Mouse (Mus musculus): ENCODE results near the gene Olfr1141. TPM values are rescaled to one million over a fixed set of nuclear protein-coding genes. Genes with fewer than 3 reads are reported as not detected.

Gene Olfr1141
- not detected in 2 replicates for polyA plus RNA-seq (2016; fragmentation: Nextera tagmentation; extraction: Ambion mirVana)

GRCm38 (mm10) chr2:87753891-87754290 lies at the start of gene Olfr1141:
TSS of gene Olfr1141 (minus strand) at chr2:87753991.
- Histone ChIP-seq H3K27me3 (ENCODE audit: low read depth, poor library complexity, severe bottlenecking) (no peaks in the 10 kb centered on the region), H3K27ac (no peak within 1 kb of the TSS)
- DNase-seq (ENCODE audit: low spot score) = no peak

GRCm38 (mm10) chr2:87800292-87800691 lies 46.5 kb upstream of the Olfr1141 start, which contains the start of gene Olfr1143:
TSS of gene Olfr1143 (plus strand) at chr2:87800592.
- no peak for DNase-seq (ENCODE audit: low spot score)
- Histone ChIP-seq H3K9me3 (replicated peaks) (no peaks in the 10 kb centered on the region), H3K27me3 (ENCODE audit: low read depth, poor library complexity, severe bottlenecking) (no peaks in the 10 kb centered on the region)

More at GRCm38 (mm10) chr2:87753891-87754290, at the start of gene Olfr1141:
- Histone ChIP-seq H3K9me3 (replicated peaks) (no peaks in the 10 kb centered on the region), H3K36me3 (no peaks in the 10 kb centered on the region), H3K4me1 (no peaks in the 10 kb centered on the region), H3K4me3 (no peak within 1 kb of the TSS)
- WGBS = 89% methylated on average over 1 of the region's 1 CpGs

GRCm38 (mm10) chr2:87779183-87779582 lies 25.4 kb upstream of the Olfr1141 start, which contains the start of gene Olfr152:
TSS of gene Olfr152 (plus strand) at chr2:87779483.
- no peak within 1 kb of the TSS for H3K4me3 ChIP-seq
- 93% methylated on average over 4 of the region's 4 CpGs for WGBS
- no peaks in the 10 kb centered on the region for H3K4me1 ChIP-seq
- no peak for DNase-seq (ENCODE audit: low spot score)
- no peaks in the 10 kb centered on the region for H3K9me3 ChIP-seq (replicated peaks)
- H3K27me3 ChIP-seq (ENCODE audit: low read depth, poor library complexity, severe bottlenecking) = no peaks in the 10 kb centered on the region
- no peaks in the 10 kb centered on the region for H3K36me3 ChIP-seq
- H3K27ac ChIP-seq = no peak within 1 kb of the TSS

More at GRCm38 (mm10) chr2:87800292-87800691, 46.5 kb upstream of the Olfr1141 start, which contains the start of gene Olfr1143:
- H3K36me3 ChIP-seq = no peaks in the 10 kb centered on the region
- no peaks in the 10 kb centered on the region for H3K4me1 ChIP-seq
- no peak within 1 kb of the TSS for H3K27ac ChIP-seq
- no peak within 1 kb of the TSS for H3K4me3 ChIP-seq

- Histone ChIP-seq H3K27ac (no peak overlapping the region), H3K27me3 (ENCODE audit: low read depth, poor library complexity, severe bottlenecking) (no peaks in the 10 kb centered on the region), H3K36me3 (no peaks in the 10 kb centered on the region), H3K4me3 (no peak overlapping the region), H3K4me1 (no peaks in the 10 kb centered on the region), H3K9me3 (replicated peaks) (no peaks in the 10 kb centered on the region)
- no peak for DNase-seq (ENCODE audit: low spot score)
- 62% methylated on average over 1 of the region's 1 CpGs for WGBS
Observed at GRCm38 (mm10) chr2:87776143-87776542, 22.4 kb upstream of the Olfr1141 start.

- no peaks in the 10 kb centered on the region for H3K27me3 ChIP-seq (ENCODE audit: low read depth, poor library complexity, severe bottlenecking)
- DNase-seq (ENCODE audit: low spot score) = no peak
- WGBS = 83% methylated on average over 3 of the region's 3 CpGs
- no peaks in the 10 kb centered on the region for H3K36me3 ChIP-seq
- no peak within 1 kb of the TSS for H3K4me3 ChIP-seq
- H3K9me3 ChIP-seq (replicated peaks) = no peaks in the 10 kb centered on the region
- no peaks in the 10 kb centered on the region for H3K4me1 ChIP-seq
- H3K27ac ChIP-seq = no peak within 1 kb of the TSS
Observed at GRCm38 (mm10) chr2:87743452-87743851, 10.3 kb downstream of the Olfr1141 start, which contains the start of gene Olfr1140. TSS of gene Olfr1140 (plus strand) at chr2:87743752.

- Histone ChIP-seq H3K9me3 (replicated peaks) (no peaks in the 10 kb centered on the region), H3K4me3 (no peak within 1 kb of the TSS), H3K4me1 (no peaks in the 10 kb centered on the region), H3K27ac (no peak within 1 kb of the TSS), H3K36me3 (no peaks in the 10 kb centered on the region), H3K27me3 (ENCODE audit: low read depth, poor library complexity, severe bottlenecking) (no peaks in the 10 kb centered on the region)
- no peak for DNase-seq (ENCODE audit: low spot score)
- WGBS = 81% methylated on average over 1 of the region's 1 CpGs
Observed at GRCm38 (mm10) chr2:87739878-87740277, 13.9 kb downstream of the Olfr1141 start, which contains the start of gene Olfr1138. TSS of gene Olfr1138 (minus strand) at chr2:87739978.

GRCm38 (mm10) chr2:87713079-87713478 lies 40.7 kb downstream of the Olfr1141 start, which contains the start of gene Olfr1137:
TSS of gene Olfr1137 (minus strand) at chr2:87713179.
- H3K9me3 ChIP-seq (replicated peaks) = no peaks in the 10 kb centered on the region
- no peak for DNase-seq (ENCODE audit: low spot score)
- H3K4me1 ChIP-seq = no peaks in the 10 kb centered on the region
- H3K27me3 ChIP-seq (ENCODE audit: low read depth, poor library complexity, severe bottlenecking) = no peaks in the 10 kb centered on the region
- no peak within 1 kb of the TSS for H3K4me3 ChIP-seq
- no peaks in the 10 kb centered on the region for H3K36me3 ChIP-seq
- no peak within 1 kb of the TSS for H3K27ac ChIP-seq

Other genes with a start within 250 kb of the Olfr1141 start
- not detected in 2 replicates for gene Pramel6, start 247.4 kb downstream of the Olfr1141 start, polyA plus RNA-seq (2016; fragmentation: Nextera tagmentation; extraction: Ambion mirVana)
- not detected in 2 replicates for gene Olfr153, start 222.2 kb downstream of the Olfr1141 start, polyA plus RNA-seq (2016; fragmentation: Nextera tagmentation; extraction: Ambion mirVana)
- gene Olfr1128, start 208.4 kb downstream of the Olfr1141 start, polyA plus RNA-seq (2016; fragmentation: Nextera tagmentation; extraction: Ambion mirVana) = not detected in 2 replicates
- gene Olfr1129, start 180.1 kb downstream of the Olfr1141 start, polyA plus RNA-seq (2016; fragmentation: Nextera tagmentation; extraction: Ambion mirVana) = not detected in 2 replicates
- gene Olfr1130, start 147.8 kb downstream of the Olfr1141 start, polyA plus RNA-seq (2016; fragmentation: Nextera tagmentation; extraction: Ambion mirVana) = not detected in 2 replicates
- gene Olfr1131, start 126.9 kb downstream of the Olfr1141 start, polyA plus RNA-seq (2016; fragmentation: Nextera tagmentation; extraction: Ambion mirVana) = not detected in 2 replicates
- gene Olfr1132, start 116.5 kb downstream of the Olfr1141 start, polyA plus RNA-seq (2016; fragmentation: Nextera tagmentation; extraction: Ambion mirVana) = not detected in 2 replicates
- not detected in 2 replicates for gene Olfr1133, start 106.6 kb downstream of the Olfr1141 start, polyA plus RNA-seq (2016; fragmentation: Nextera tagmentation; extraction: Ambion mirVana)
- not detected in 2 replicates for gene Olfr1134, start 95.5 kb downstream of the Olfr1141 start, polyA plus RNA-seq (2016; fragmentation: Nextera tagmentation; extraction: Ambion mirVana)
- not detected in 2 replicates for gene Olfr1135, start 80.3 kb downstream of the Olfr1141 start, polyA plus RNA-seq (2016; fragmentation: Nextera tagmentation; extraction: Ambion mirVana)
- gene Olfr1136, start 60.0 kb downstream of the Olfr1141 start, polyA plus RNA-seq (2016; fragmentation: Nextera tagmentation; extraction: Ambion mirVana) = not detected in 2 replicates
- not detected in 2 replicates for gene Olfr1137, start 40.8 kb downstream of the Olfr1141 start, polyA plus RNA-seq (2016; fragmentation: Nextera tagmentation; extraction: Ambion mirVana)
- gene Olfr1138, start 14.0 kb downstream of the Olfr1141 start, polyA plus RNA-seq (2016; fragmentation: Nextera tagmentation; extraction: Ambion mirVana) = not detected in 2 replicates
- not detected in 2 replicates for gene Olfr1140, start 10.2 kb downstream of the Olfr1141 start, polyA plus RNA-seq (2016; fragmentation: Nextera tagmentation; extraction: Ambion mirVana)
- not detected in 2 replicates for gene Olfr152, start 25.5 kb upstream of the Olfr1141 start, polyA plus RNA-seq (2016; fragmentation: Nextera tagmentation; extraction: Ambion mirVana)
- not detected in 2 replicates for gene Olfr1143, start 46.6 kb upstream of the Olfr1141 start, polyA plus RNA-seq (2016; fragmentation: Nextera tagmentation; extraction: Ambion mirVana)
- gene Olfr1145, start 55.8 kb upstream of the Olfr1141 start, polyA plus RNA-seq (2016; fragmentation: Nextera tagmentation; extraction: Ambion mirVana) = not detected in 2 replicates
- gene Olfr1148, start 76.5 kb upstream of the Olfr1141 start, polyA plus RNA-seq (2016; fragmentation: Nextera tagmentation; extraction: Ambion mirVana) = not detected in 2 replicates
- not detected in 2 replicates for gene Olfr1150-ps1, start 90.0 kb upstream of the Olfr1141 start, polyA plus RNA-seq (2016; fragmentation: Nextera tagmentation; extraction: Ambion mirVana)
- gene Olfr1151, start 101.9 kb upstream of the Olfr1141 start, polyA plus RNA-seq (2016; fragmentation: Nextera tagmentation; extraction: Ambion mirVana) = not detected in 2 replicates
- gene Olfr1152, start 112.5 kb upstream of the Olfr1141 start, polyA plus RNA-seq (2016; fragmentation: Nextera tagmentation; extraction: Ambion mirVana) = 0.03 TPM in 1 of 2 replicates, not detected in the other
- not detected in 2 replicates for gene Olfr1153, start 141.0 kb upstream of the Olfr1141 start, polyA plus RNA-seq (2016; fragmentation: Nextera tagmentation; extraction: Ambion mirVana)
- not detected in 2 replicates for gene Olfr1154, start 151.2 kb upstream of the Olfr1141 start, polyA plus RNA-seq (2016; fragmentation: Nextera tagmentation; extraction: Ambion mirVana)
- gene Olfr1155, start 191.1 kb upstream of the Olfr1141 start, polyA plus RNA-seq (2016; fragmentation: Nextera tagmentation; extraction: Ambion mirVana) = not detected in 2 replicates
- gene Olfr1156, start 199.1 kb upstream of the Olfr1141 start, polyA plus RNA-seq (2016; fragmentation: Nextera tagmentation; extraction: Ambion mirVana) = not detected in 2 replicates
- gene Olfr1157, start 214.3 kb upstream of the Olfr1141 start, polyA plus RNA-seq (2016; fragmentation: Nextera tagmentation; extraction: Ambion mirVana) = not detected in 2 replicates
- not detected in 2 replicates for gene Olfr74, start 220.7 kb upstream of the Olfr1141 start, polyA plus RNA-seq (2016; fragmentation: Nextera tagmentation; extraction: Ambion mirVana)
- not detected in 2 replicates for gene Olfr1158, start 236.1 kb upstream of the Olfr1141 start, polyA plus RNA-seq (2016; fragmentation: Nextera tagmentation; extraction: Ambion mirVana)